In the genomic region with DNA sequence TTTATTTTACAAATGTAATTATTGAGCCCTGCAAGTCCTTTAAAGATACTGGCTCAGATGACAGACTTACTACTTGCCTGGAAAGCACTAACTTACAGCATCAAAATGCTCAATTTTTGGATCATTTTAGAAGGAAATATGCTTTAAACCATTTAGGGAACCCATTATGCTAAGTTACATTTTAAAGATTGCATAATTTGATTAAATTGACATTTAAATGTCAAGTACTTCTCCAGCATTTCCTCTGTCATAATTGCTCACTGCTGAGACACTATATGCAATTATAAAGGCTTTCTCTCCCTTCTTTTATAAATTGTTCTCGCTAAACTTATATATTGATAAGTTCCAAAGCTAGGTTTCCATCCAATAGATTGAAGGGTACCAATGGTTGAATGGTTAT, we compare ENCODE assay signal across 32 mouse cellular contexts.
"Had no signal": no experiment of that assay in that cellular context is flagged by ENCODE, and none has a peak within 500 bp of the region (broad histone marks: within the 10 kb centered on the region; RNA-seq: fewer than 3 reads in every experiment).

No protein-coding gene starts in this region.

- H3K4me1 ChIP-seq: heart, embryonic 15.5 days; hindbrain, embryonic 10.5 days; hindbrain, embryonic 12.5 days; hindbrain, embryonic 13.5 days; hindbrain, embryonic 15.5 days; intestine, embryonic 15.5 days; kidney, embryonic 15.5 days had no signal

- DNase-seq: heart, postnatal 10 days; heart, postnatal 14 days; heart, postnatal 36 days; heart, postnatal 4 days; kidney, adult 11 months; kidney, adult 18-20 months; kidney, adult 2 months; kidney, adult 8-10 months; kidney, adult 9 months; kidney, postnatal 10 days; kidney, postnatal 14 days; kidney, postnatal 25 days; kidney, postnatal 36 days; kidney, postnatal 4 days; layer of hippocampus, adult 9-11 months; layer of hippocampus, postnatal 36 days had no signal

- H3K4me3 ChIP-seq: heart, embryonic 15.5 days; hindbrain, embryonic 10.5 days; hindbrain, embryonic 12.5 days; hindbrain, embryonic 13.5 days; hindbrain, embryonic 15.5 days; intestine, embryonic 15.5 days; kidney, embryonic 15.5 days; layer of hippocampus, adult 2 months; left cerebral cortex, adult 2 months had no signal

- H3K9ac ChIP-seq: heart, embryonic 15.5 days; hindbrain, embryonic 12.5 days; hindbrain, embryonic 13.5 days; hindbrain, embryonic 14.5 days; hindbrain, embryonic 15.5 days; intestine, embryonic 15.5 days; kidney, embryonic 15.5 days had no signal

- H3K36me3 ChIP-seq: heart, embryonic 15.5 days; hindbrain, embryonic 10.5 days; hindbrain, embryonic 12.5 days; hindbrain, embryonic 13.5 days; hindbrain, embryonic 15.5 days; intestine, embryonic 15.5 days; kidney, embryonic 15.5 days had no signal

- H3K27me3 ChIP-seq: heart, embryonic 15.5 days; hindbrain, embryonic 12.5 days; hindbrain, embryonic 13.5 days; hindbrain, embryonic 15.5 days; intestine, embryonic 15.5 days; kidney, embryonic 15.5 days had no signal

- ATAC-seq: hindbrain, embryonic 16.5 days; hindbrain, postnatal 0 days; inflammation-experienced regulatory T-cells, adult 6 months; intestine, embryonic 15.5 days; intestine, embryonic 16.5 days; intestine, postnatal 0 days had no signal

- H3K27ac ChIP-seq: heart, embryonic 15.5 days; hindbrain, embryonic 10.5 days; hindbrain, embryonic 12.5 days; hindbrain, embryonic 13.5 days; hindbrain, embryonic 14.5 days; hindbrain, embryonic 15.5 days; hindbrain, postnatal 0 days; intestine, embryonic 15.5 days; kidney, embryonic 15.5 days; kidney, postnatal 0 days; layer of hippocampus, adult 2 months; left cerebral cortex, adult 2 months had no signal

- H3K4me2 ChIP-seq: heart, embryonic 15.5 days; hindbrain, embryonic 12.5 days; hindbrain, embryonic 13.5 days; hindbrain, embryonic 14.5 days; hindbrain, embryonic 15.5 days; intestine, embryonic 15.5 days; kidney, embryonic 15.5 days had no signal

- H3K9me3 ChIP-seq: heart, embryonic 15.5 days; hindbrain, embryonic 10.5 days; hindbrain, embryonic 12.5 days; hindbrain, embryonic 13.5 days; hindbrain, embryonic 15.5 days; intestine, embryonic 15.5 days; kidney, embryonic 15.5 days had no signal
